Mouse (Mus musculus) ovary, adult 18-20 months (tissue): ENCODE measurements around the gene Daglb.
"Not testable (repeated sequence)": the region's sequence is repeated elsewhere in the genome, so short reads cannot be mapped to it uniquely, and the experiment has no call there.

Experiments
- DNase-seq: peaks from one replicate; pipeline ENCODE4 v3.0.0; 2022; ENCODE audit warnings: low spot score, mixed read lengths

Daglb gene

GRCm38 (mm10) chr5:143487193-143487592 lies 22.8 kb downstream of the Daglb start:
- no peak for DNase-seq

DNA sequence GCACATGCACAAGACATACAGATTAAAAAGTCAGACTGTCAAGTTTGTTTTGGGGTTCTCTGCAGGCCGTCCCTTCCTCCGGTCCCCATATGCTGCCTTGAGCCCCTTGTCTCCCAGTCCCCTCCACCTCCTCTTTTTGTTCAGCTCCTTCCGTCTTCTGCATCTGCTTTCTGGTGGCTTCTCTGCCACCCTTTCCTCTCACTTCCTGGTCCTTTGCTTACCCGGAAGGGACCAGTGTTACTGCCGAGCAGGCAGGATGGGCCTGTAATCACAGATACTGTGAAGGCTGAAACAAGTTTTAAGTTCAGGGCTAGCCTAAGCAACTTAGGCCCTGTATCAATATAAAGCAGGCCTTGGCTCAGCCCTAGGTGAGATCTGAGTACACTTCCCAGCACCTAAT lies 23.6 kb downstream of the Daglb start:
- DNase-seq = no peak

DNA sequence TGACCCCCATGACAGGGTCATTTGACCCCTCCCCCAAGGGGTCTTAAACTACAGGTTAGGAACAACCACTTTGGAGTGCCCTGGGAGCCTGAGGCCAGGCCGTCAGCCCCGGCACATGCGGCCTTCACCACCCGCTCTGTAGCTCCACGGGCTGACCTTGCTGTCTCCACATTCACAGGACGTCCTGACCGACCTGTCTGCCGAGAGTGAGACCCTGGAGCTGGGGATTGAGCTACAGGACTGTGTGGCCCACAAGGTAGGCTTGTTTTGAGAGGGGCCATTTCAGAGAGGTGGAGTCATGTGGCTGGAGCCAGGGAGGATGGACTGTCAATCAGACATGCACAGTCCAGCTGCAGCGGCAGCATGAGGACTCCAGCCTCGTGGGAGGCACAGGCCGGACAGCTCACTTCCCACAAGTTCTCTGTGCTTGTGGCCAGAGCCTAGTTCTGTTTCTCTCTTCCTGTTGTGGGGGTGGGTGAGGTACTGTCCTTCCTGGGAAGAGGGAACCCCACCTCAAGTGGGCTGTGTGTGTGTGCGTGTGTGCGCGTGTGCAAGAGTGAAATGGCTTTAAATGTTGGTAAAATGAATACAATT lies 25.5 kb downstream of the Daglb start:
- peak; percentile 27 for DNase-seq

GRCm38 (mm10) chr5:143491736-143492135 lies 27.4 kb downstream of the Daglb start:
- DNase-seq = no peak

- DNase-seq = no peak
Measured at GRCm38 (mm10) chr5:143493163-143493562, 28.8 kb downstream of the Daglb start.

DNA sequence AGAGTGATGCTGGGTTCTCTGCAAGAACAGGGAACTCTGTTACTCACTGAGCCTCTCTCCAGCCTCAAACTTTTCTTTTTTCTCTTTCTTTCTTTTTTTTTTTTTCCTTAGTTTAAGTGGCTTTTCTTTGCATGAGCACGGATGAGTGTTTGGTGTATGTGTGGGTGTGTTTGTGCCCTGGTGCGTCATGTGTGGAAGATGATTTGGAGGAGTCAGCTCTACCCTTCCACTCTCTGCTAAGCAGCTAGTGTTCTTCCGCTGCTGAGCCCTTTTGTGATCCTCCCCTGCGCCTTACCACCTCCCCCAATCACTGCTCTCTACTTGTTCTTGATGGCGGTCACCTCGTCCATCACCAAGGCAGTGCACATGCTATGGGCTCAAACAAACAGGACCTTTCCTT lies 31.3 kb downstream of the Daglb start:
- no peak for DNase-seq

DNA sequence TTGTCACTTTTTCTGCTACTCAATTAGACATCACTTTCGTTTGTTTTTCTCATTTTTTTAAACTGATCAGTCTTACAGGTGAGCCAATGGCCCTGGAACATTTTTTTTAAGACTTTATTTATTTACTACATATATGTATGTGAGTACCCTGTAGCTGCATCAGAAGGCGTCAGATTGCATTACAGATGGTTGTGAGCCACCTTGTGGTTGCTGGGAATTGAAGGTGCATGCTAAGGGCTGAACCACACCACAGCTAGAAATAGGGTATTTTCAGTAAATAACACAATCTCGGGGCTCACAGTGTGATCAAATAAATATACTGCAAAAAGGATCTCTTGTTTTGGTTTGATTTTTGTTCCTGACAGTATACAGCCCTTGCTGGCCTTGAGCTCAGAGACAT lies 33.1 kb downstream of the Daglb start:
- DNase-seq = no peak

- no peak for DNase-seq
Measured at GRCm38 (mm10) chr5:143499197-143499596, 34.8 kb downstream of the Daglb start.

GRCm38 (mm10) chr5:143499686-143500085 lies 35.3 kb downstream of the Daglb start:
- DNase-seq = no peak

GRCm38 (mm10) chr5:143500711-143501110 lies 36.3 kb downstream of the Daglb start:
- not testable (repeated sequence) for DNase-seq

GRCm38 (mm10) chr5:143501140-143501539 lies 36.8 kb downstream of the Daglb start:
- DNase-seq = no peak

- DNase-seq = no peak
Measured at GRCm38 (mm10) chr5:143501649-143502048, 37.3 kb downstream of the Daglb start.

- no peak for DNase-seq
Measured at GRCm38 (mm10) chr5:143502899-143503557, 38.6 kb downstream of the Daglb start.

- no peak for DNase-seq
Measured at GRCm38 (mm10) chr5:143503740-143504139, 39.4 kb downstream of the Daglb start.

DNA sequence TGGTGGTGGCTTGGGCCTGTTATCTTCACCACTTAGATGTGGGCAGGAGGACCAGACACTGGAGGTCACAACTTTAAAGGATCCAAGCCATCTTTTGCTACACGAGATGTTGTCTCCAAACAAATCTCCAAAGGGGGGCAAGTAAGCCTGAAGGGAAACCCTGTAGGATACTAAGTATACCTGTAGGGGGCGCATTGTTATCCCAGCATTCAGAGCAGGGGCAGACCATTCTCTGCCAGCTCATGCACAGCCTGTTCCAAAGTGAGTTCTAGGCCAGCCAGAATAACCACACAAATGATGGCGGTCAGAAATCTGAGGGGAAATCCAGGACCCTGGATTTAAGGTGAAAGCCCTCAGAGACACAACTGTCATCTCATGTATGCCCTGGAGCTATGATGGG lies 40.1 kb downstream of the Daglb start:
- no peak for DNase-seq

- no peak for DNase-seq
Measured at GRCm38 (mm10) chr5:143505056-143505455, 40.7 kb downstream of the Daglb start.

GRCm38 (mm10) chr5:143505545-143505944 lies 41.2 kb downstream of the Daglb start:
- no peak for DNase-seq

- no peak for DNase-seq
Measured at GRCm38 (mm10) chr5:143509294-143509693, 44.9 kb downstream of the Daglb start.

DNA sequence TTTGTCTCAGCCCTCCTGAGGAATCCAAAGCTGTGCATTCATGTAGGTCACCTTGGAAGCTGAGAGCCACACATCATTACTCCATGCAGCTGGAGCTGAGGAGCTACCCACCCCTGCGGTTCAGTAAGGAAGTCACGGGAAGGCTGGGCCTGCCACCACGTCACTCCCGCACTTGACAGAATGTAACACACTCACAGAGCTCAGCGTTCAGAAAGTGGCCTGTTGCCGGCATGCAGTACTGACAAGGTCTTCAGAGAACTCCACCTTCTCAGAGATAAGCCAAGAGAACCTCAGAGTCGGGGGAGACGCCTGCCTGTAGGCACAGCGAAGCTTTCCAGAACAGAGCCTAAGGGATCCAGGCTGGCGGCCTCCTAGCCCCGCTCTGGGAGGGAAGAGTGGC lies 45.4 kb downstream of the Daglb start:
- DNase-seq = no peak

- no peak for DNase-seq
Measured at GRCm38 (mm10) chr5:143511577-143511976, 47.2 kb downstream of the Daglb start.

DNA sequence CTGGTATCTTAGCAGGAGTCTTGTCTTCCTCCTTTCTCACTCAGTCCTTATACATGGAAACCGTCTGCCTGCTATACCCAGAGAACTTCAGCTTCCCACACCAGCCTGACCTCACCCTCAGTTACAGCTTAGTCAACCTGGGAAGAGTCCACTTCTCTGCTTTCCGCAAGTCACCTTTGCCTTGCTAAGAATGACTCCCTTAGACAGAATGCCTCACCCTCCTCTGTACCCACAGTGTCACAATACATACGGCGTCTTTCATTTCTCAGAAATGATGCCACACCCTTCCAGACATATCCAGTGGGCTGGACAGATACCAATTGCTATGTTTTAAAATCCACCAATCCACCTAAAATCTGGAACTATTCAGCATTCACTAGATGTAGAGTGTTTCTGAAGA lies 47.9 kb downstream of the Daglb start:
- DNase-seq = no peak

- DNase-seq = no peak
Measured at GRCm38 (mm10) chr5:143514878-143515277, 50.5 kb downstream of the Daglb start.

DNA sequence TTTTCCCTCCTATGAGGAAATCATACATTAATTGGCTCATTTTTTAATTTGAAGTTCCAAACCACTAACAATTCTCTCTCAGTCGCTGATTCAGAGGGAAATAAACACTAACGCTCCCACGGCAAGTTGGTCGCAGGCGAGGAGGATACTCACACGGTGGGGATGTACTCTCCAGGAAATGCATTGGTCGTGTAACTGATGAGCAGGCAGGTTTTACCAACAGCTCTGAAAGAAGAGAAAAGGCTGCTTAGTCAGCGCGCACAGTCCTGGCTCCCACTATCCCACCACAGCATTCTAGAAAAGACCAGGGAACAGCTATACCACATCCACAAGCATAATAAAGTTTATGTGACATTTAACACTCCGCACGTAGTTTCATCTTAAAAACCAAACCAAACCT lies 52.6 kb downstream of the Daglb start:
- DNase-seq = no peak

- DNase-seq = no peak
Measured at GRCm38 (mm10) chr5:143517436-143517835, 53.1 kb downstream of the Daglb start.
